Mouse (Mus musculus): ENCODE results near the gene Pcsk2.

DNA sequence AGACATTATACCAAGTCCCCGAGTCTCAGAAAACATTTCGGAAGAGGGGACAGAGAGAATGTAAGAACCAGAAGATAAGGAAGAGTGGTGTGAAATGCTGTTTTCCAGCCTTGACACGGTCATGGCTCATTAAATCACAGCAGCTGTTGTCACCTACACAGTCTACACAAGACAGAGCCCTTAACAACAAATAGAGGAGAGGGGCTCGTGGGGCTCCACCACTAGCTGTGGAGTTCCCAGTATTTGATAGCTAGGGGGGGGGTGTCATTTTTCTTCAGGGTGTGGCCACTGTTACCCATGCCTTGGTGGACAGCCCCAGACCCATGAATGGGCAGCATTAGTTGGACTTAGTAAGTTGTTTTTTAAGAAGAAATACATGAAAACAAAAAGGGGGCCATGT is 266.3 kb downstream of the Pcsk2 start:
- TF ChIP-seq CTCF (IDR thresholded peaks at IDR 0.05) (no peak), EP300 (IDR thresholded peaks at IDR 0.05; ENCODE audit: insufficient read depth, low read depth, low read length) (no peak)
